Mouse (Mus musculus): ENCODE measurements around the gene Stx8. TPM values are rescaled to one million over a fixed set of nuclear protein-coding genes. Genes with fewer than 3 reads are reported as not detected.
A peak's percentile ranks its signal among the peaks of the same experiment; 100 is the strongest.

The Stx8 gene
- 58.4 and 59.2 TPM in 2 replicates for polyA plus RNA-seq (2016; fragmentation: Nextera tagmentation; extraction: Ambion mirVana)

DNA sequence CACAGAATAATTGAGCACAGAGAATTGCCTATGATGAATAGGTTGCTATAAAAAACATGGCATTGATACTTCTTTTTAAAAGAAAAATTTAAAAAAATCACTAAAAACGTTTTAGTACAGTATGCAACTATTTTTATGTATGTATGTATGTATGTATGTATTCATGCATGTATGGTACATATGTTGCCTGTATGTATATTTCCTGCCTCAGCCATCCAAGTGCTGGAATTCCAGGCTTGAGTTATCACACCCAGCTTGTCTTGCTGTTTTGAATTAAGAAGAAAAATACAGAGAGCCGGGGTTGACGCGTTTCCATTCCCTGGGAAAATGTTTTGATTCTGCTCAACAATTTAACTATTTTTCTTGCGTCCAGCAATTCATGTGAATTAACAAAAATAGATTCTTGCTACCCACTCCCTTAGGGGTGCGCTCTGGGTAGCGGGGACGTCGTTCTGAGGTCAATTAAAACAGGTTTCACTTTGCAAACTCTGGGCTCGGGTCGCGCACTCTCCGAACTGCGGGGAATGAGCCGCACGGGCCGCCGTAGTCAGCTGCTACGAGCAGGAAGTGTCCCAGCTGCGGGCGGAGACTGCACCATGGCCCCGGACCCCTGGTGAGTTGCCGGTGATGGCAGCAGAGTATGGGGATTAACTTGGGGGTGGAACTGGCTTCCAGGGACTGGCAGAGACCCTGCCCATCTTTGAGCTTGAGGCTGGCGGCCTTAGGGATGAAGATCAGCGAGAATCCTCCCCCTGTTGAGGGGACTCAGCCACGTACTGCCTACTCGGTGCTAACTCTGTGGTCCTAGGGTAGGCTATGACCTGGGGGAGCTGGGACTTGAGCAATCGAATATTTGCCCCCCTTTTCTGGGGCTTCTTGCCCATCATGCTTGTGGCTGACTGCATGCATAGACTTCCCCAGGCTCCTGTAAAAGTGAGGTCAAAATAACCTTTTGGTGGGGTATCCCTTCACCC, at the start of gene Stx8:
Gene Stx8 (plus strand): TSS at position 289 of the 974 bp plus-strand sequence.
- Histone ChIP-seq H3K4me2 (replicated peaks) (peak within 1 kb of the TSS; percentile 76), H3K9me3 (no peaks in the 10 kb centered on the region), H3K9ac (peak within 1 kb of the TSS; percentile 75), H3K4me3 (peak within 1 kb of the TSS; percentile 88), H3K36me3 (0 out of 2 replicates have a peak, but pooled peaks cover 2% of the 10 kb centered on the region), H3K27ac (peak within 1 kb of the TSS; percentile 50; the same call in 1 of the 2 replicates), H3K4me1 (peaks cover 13% of the 10 kb centered on the region), H3K27me3 (no peaks in the 10 kb centered on the region)
- ATAC-seq (ENCODE audit: insufficient number of reproducible peaks, insufficient read depth, low FRiP score, low TSS enrichment): no peak; the same call in 1 of the 2 replicates
- WGBS: under 1% methylated on average over 28 of the region's 28 CpGs

DNA sequence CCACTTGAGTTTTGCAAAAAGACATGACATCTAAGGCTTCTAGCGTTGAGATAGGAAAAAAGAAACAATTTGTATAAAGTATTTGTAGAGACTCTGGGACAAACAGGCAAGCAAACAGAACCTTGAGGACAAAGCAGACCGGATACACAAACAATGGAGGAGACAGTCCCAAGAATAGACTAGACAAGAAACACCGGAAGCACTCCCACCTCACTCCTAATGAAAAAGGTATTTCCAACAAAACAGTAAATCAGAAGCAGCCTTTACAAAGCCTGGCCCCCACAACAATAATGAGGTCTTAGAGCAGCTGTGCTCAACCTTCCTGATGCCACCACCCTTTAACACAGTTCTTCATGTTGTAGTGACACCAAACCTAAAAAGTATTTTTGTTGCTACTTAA, 48.9 kb upstream of the Stx8 start:
- ATAC-seq (ENCODE audit: insufficient number of reproducible peaks, insufficient read depth, low FRiP score, low TSS enrichment): no peak
- Histone ChIP-seq H3K4me1 (0 out of 2 replicates have a peak, but pooled peaks cover 5% of the 10 kb centered on the region), H3K9me3 (no peaks in the 10 kb centered on the region), H3K27me3 (peaks cover 28% of the 10 kb centered on the region), H3K4me3 (no peak overlapping the region), H3K4me2 (replicated peaks) (no peak overlapping the region), H3K27ac (no peak overlapping the region), H3K36me3 (no peaks in the 10 kb centered on the region), H3K9ac (no peak overlapping the region)
- WGBS: 76% methylated on average over 3 of the region's 3 CpGs

GRCm38 (mm10) chr11:67919593-67919992, 46.4 kb upstream of the Stx8 start:
- Histone ChIP-seq H3K36me3 (no peaks in the 10 kb centered on the region), H3K27me3 (peaks cover 29% of the 10 kb centered on the region), H3K9ac (no peak overlapping the region), H3K9me3 (no peaks in the 10 kb centered on the region), H3K4me2 (replicated peaks) (no peak overlapping the region), H3K4me3 (no peak overlapping the region), H3K27ac (no peak overlapping the region), H3K4me1 (peaks cover 9% of the 10 kb centered on the region; the same call in 1 of the 2 replicates)
- ATAC-seq (ENCODE audit: insufficient number of reproducible peaks, insufficient read depth, low FRiP score, low TSS enrichment): no peak
- WGBS: 62% methylated on average over 5 of the region's 5 CpGs

DNA sequence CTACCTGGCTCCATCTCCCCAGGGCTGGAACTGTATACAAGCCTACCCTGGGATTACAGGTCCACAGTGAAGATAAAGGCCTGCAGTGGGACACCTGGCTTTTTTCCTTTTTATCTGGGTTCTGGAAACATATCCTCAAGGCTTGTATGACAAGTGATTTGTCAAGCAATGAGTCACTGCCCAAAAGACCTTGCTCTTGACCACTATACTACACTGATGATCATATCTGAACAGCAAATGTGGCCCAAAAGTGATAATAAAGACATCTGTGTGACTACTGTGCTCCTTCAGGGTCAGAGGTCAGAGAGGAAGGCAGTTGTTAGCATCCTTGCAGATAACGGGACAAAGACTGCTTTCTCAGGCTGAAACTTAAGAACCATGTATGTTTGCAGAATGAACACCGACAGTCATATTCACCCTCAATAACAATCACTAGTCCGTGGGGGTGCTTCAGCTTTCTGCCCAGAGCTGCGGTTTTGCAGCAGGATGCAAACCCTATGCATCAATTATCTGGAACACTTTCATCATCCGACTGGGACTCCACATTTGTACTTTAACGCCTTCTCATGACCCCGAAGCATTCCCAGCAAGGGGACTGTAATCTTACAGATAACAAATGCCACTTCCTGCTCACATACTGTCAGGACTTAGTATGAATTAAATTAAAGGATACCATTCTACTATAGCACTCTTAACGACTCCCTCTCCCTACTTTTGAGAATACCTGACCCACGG, 45.6 kb upstream of the Stx8 start:
- no peak overlapping the region for H3K4me2 ChIP-seq (replicated peaks)
- 39% methylated on average over 9 of the region's 9 CpGs for WGBS
- no peak overlapping the region for H3K9ac ChIP-seq
- H3K27me3 ChIP-seq: peaks cover 29% of the 10 kb centered on the region
- no peak for ATAC-seq (ENCODE audit: insufficient number of reproducible peaks, insufficient read depth, low FRiP score, low TSS enrichment)
- H3K4me3 ChIP-seq: no peak overlapping the region
- H3K9me3 ChIP-seq: no peaks in the 10 kb centered on the region
- H3K36me3 ChIP-seq: no peaks in the 10 kb centered on the region
- no peak overlapping the region for H3K27ac ChIP-seq
- H3K4me1 ChIP-seq: peaks cover 9% of the 10 kb centered on the region; the same call in 1 of the 2 replicates

DNA sequence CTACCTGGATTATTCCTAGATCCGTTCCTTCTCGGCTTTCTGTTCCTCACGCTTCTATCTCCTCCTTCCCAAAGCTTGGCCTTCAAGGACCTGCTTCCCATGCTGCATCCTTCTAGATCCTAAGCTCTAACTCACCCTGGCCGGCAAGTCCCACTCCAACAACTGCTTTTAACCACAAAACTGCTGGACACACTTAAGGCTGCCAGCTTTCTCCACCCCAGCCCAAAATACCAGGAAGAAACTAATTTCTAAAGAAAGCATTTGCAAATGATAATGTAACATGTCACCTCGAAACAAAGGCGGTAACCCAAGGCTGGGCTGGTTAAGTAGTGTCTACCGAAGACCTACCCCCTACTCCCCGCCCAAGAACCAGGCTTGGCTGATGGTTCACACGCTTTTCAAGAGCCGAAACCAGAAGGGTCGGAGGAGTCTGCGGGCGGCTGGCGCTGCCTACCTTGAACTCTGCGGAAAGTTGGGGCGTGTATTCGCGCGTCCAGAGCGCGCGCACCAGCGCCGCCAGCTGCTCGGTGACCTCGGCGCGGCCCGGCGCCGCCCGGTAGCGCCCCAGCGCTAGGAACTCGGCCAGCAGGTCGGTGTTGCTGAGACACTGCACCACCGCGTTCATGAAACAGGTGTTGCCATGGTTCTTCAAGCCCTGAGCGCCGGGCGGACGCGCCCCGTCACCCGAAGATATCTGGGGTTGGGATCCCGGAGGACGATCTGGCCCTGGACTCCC, 44.7 kb upstream of the Stx8 start:
- Histone ChIP-seq H3K9me3 (no peaks in the 10 kb centered on the region), H3K9ac (peak overlapping the region; percentile 66), H3K4me1 (peaks cover 9% of the 10 kb centered on the region; the same call in 1 of the 2 replicates), H3K4me2 (replicated peaks) (peak overlapping the region; percentile 100), H3K27ac (no peak overlapping the region), H3K27me3 (peaks cover 29% of the 10 kb centered on the region), H3K36me3 (no peaks in the 10 kb centered on the region), H3K4me3 (peak overlapping the region; percentile 76)
- 2% methylated on average over 47 of the region's 47 CpGs for WGBS
- ATAC-seq (ENCODE audit: insufficient number of reproducible peaks, insufficient read depth, low FRiP score, low TSS enrichment): peak; percentile 24; the same call in 1 of the 2 replicates

GRCm38 (mm10) chr11:67921827-67922754, 43.9 kb upstream of the Stx8 start, which contains the start of gene Usp43:
Gene Usp43 (minus strand): TSS chr11:67922153.
- Histone ChIP-seq H3K4me3 (peak within 1 kb of the TSS; percentile 76), H3K36me3 (no peaks in the 10 kb centered on the region), H3K9ac (peak within 1 kb of the TSS; percentile 66), H3K27ac (0 out of 2 replicates have a peak within 1 kb of the TSS, but pooled peaks have one; percentile 32), H3K9me3 (no peaks in the 10 kb centered on the region), H3K27me3 (peaks cover 29% of the 10 kb centered on the region), H3K4me1 (peaks cover 9% of the 10 kb centered on the region; the same call in 1 of the 2 replicates), H3K4me2 (replicated peaks) (peak within 1 kb of the TSS; percentile 100)
- peak; percentile 62 for ATAC-seq (ENCODE audit: insufficient number of reproducible peaks, insufficient read depth, low FRiP score, low TSS enrichment)
- under 1% methylated on average over 59 of the region's 80 CpGs for WGBS

DNA sequence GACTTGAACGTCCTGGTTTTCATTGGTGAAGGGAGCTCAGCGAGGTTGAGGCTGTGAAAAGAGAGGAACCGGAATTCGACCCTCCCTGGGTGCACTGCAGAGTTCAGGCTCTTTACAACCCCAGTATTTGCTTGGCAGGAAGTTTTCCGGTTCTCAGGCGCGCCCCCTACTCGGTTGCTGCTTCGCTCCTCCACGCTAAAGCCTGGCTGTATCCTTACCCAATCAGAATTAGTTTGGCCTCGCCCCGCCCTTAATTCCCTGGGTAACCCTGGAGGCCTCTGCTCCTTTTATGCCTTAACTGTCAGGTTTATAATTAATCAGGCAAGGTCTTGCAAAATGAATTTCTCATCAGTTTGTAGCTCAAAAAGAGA, 43.3 kb upstream of the Stx8 start:
- Histone ChIP-seq H3K27me3 (peaks cover 29% of the 10 kb centered on the region), H3K4me3 (peak overlapping the region; percentile 76), H3K9me3 (no peaks in the 10 kb centered on the region), H3K4me2 (replicated peaks) (peak overlapping the region; percentile 100), H3K4me1 (peaks cover 9% of the 10 kb centered on the region; the same call in 1 of the 2 replicates), H3K9ac (peak overlapping the region; percentile 66; the same call in 1 of the 2 replicates), H3K36me3 (no peaks in the 10 kb centered on the region), H3K27ac (0 out of 2 replicates have a peak overlapping the region, but pooled peaks have one; percentile 32)
- WGBS: 0% methylated on average over 12 of the region's 12 CpGs
- peak; percentile 69 for ATAC-seq (ENCODE audit: insufficient number of reproducible peaks, insufficient read depth, low FRiP score, low TSS enrichment)

GRCm38 (mm10) chr11:67923720-67924119, 42.3 kb upstream of the Stx8 start:
- Histone ChIP-seq H3K4me3 (no peak overlapping the region), H3K4me1 (peaks cover 9% of the 10 kb centered on the region; the same call in 1 of the 2 replicates), H3K27ac (no peak overlapping the region), H3K9ac (no peak overlapping the region), H3K9me3 (no peaks in the 10 kb centered on the region), H3K4me2 (replicated peaks) (no peak overlapping the region), H3K36me3 (no peaks in the 10 kb centered on the region), H3K27me3 (peaks cover 29% of the 10 kb centered on the region)
- WGBS: 90% methylated on average over 5 of the region's 5 CpGs
- ATAC-seq (ENCODE audit: insufficient number of reproducible peaks, insufficient read depth, low FRiP score, low TSS enrichment): no peak

DNA sequence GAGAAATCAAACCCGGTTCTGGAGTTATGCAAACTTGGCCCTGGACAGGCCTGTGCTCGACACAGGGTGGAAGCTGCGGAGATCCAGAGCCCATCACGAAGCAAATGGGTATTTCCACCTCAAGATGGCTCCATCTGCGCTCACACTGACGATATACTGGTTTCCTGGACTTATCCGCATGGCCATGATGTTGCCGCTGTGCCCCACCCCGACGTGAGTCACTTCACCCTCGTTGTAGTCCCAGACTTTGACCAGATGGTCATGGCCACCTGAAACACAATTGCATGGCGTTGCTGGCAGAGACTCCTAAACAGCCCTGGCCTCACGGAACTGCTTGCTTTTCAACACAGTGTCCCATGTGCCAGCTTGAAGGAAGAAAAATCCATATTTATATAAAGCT, 41.0 kb upstream of the Stx8 start:
- Histone ChIP-seq H3K36me3 (no peaks in the 10 kb centered on the region), H3K4me2 (replicated peaks) (no peak overlapping the region), H3K4me3 (no peak overlapping the region), H3K4me1 (peaks cover 9% of the 10 kb centered on the region; the same call in 1 of the 2 replicates), H3K9ac (no peak overlapping the region), H3K27ac (no peak overlapping the region), H3K9me3 (no peaks in the 10 kb centered on the region), H3K27me3 (peaks cover 22% of the 10 kb centered on the region)
- WGBS: 89% methylated on average over 13 of the region's 13 CpGs
- no peak for ATAC-seq (ENCODE audit: insufficient number of reproducible peaks, insufficient read depth, low FRiP score, low TSS enrichment)

DNA sequence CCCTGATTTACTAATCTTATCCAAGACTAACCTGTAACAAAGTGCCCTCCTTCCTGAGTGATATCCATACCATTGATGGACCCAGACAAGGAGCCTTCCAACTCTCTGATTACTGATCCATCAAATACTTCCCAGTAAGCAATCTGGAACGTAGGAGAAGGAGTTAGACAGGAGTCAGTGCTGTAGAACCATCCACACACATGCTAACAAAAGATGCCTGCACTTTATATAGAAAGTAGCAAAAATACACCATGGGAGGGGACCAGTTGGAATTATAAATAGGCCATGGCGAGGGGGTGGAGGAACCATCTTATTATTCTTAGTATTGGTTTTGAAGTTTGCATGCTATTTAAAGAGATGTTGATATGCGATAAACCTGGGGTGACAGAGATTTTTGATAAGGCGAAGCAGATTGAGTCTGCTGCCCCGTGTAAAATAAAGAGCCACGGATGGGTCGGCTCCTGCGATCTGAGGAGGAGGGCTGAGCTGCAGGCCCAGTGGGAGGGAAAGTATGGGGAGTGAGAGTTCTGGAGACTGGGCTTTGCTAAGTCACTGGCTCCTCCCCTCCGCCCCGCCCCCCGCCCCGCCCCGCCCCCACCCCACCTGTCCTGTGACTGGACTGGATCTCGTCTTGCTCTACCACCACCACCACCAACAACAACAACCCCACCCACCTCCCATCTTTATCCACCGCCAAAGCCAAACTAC, 39.5 kb upstream of the Stx8 start:
- Histone ChIP-seq H3K4me1 (peaks cover 5% of the 10 kb centered on the region; the same call in 1 of the 2 replicates), H3K4me2 (replicated peaks) (no peak overlapping the region), H3K27me3 (peaks cover 7% of the 10 kb centered on the region), H3K4me3 (no peak overlapping the region), H3K9me3 (no peaks in the 10 kb centered on the region), H3K36me3 (no peaks in the 10 kb centered on the region), H3K9ac (no peak overlapping the region), H3K27ac (no peak overlapping the region)
- ATAC-seq (ENCODE audit: insufficient number of reproducible peaks, insufficient read depth, low FRiP score, low TSS enrichment): no peak
- 17% methylated on average over 10 of the region's 15 CpGs for WGBS
